Mouse (Mus musculus) cortical plate, adult 2 months (tissue): Measurements from ENCODE around the gene Olfr512.

Experiments
- CTCF ChIP-seq: fragments of 200-500 bp; IDR thresholded peaks from 2 replicates; pipeline ENCODE4 v1.5.1; 2011; ENCODE audit warnings: mild to moderate bottlenecking, control low read depth, low read length; ENCODE audit not compliant: insufficient read depth; ENCODE audit errors: extremely low read depth
- POLR2A ChIP-seq: fragments of 200-500 bp; IDR thresholded peaks from 2 replicates; pipeline ENCODE4 v1.6.1; 2011; ENCODE audit warnings: mild to moderate bottlenecking, low read length, control low read depth; ENCODE audit not compliant: insufficient read depth; ENCODE audit errors: extremely low read depth

DNA sequence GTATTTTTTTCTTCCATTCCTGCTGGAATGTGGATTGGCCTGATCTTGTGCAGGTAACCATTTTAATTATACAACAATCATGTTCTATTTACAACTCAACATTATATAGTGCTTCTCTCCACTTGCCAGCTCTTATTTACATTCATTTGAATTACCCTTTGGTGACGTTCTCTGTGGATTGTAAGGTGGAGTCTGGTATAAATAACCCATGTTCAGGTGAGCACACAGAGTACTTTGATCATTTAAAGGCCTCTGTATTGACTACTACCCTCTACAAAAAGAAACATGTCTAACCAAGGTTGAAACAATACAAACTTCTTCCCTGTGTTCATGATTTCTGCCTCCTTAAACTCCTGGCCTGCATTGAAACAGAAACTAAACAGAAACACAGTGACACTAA, 42.1 kb upstream of the Olfr512 start:
- TF ChIP-seq CTCF, result no peak
- no peak for TF ChIP-seq POLR2A
